Mouse (Mus musculus): ENCODE measurements around the gene Olfr917. TPM values are rescaled to one million over a fixed set of nuclear protein-coding genes. Genes with fewer than 3 reads are reported as not detected.

Olfr917 gene
- total RNA-seq (2021), result not detected
- long read RNA-seq, experiment 1, result 0 reads
- long read RNA-seq, experiment 2, result 0 reads

- no peak for DNase-seq (ENCODE audit: low spot score in 2 of 2)
Measured at GRCm38 (mm10) chr9:38665742-38666141, at the start of gene Olfr917. Olfr917 (minus strand) TSS chr9:38665842.

- DNase-seq (ENCODE audit: low spot score in 2 of 2), result no peak
Measured at GRCm38 (mm10) chr9:38674501-38674900, 8.9 kb upstream of the Olfr917 start, which contains the start of gene Olfr918. Olfr918 (minus strand) TSS chr9:38674601.

GRCm38 (mm10) chr9:38672887-38673286 lies 7.2 kb upstream of the Olfr917 start:
- no peak for DNase-seq (ENCODE audit: low spot score in 2 of 2)

- DNase-seq (ENCODE audit: low spot score in 2 of 2), result no peak
Measured at GRCm38 (mm10) chr9:38659775-38660174, 5.9 kb downstream of the Olfr917 start, which contains the start of gene Olfr916. Olfr916 (minus strand) TSS chr9:38659875.

- DNase-seq (ENCODE audit: low spot score in 2 of 2), result no peak
Measured at GRCm38 (mm10) chr9:38632406-38632805, 33.2 kb downstream of the Olfr917 start.

Other genes with a start within 250 kb of the Olfr917 start
- gene Olfr901, start 236.4 kb downstream of the Olfr917 start, total RNA-seq (2021), result not detected
- not detected for gene Olfr902, start 218.2 kb downstream of the Olfr917 start, total RNA-seq (2021)
- not detected for gene Olfr904, start 202.7 kb downstream of the Olfr917 start, total RNA-seq (2021)
- under 1 TPM in 1 of 2 experiments, not detected in 1; 0.07 TPM for gene Olfr905, start 194.7 kb downstream of the Olfr917 start, total RNA-seq (2021)
- gene Olfr906, start 178.8 kb downstream of the Olfr917 start, total RNA-seq (2021), result not detected
- not detected for gene Olfr907, start 170.0 kb downstream of the Olfr917 start, total RNA-seq (2021)
- not detected for gene Olfr911-ps1, start 144.3 kb downstream of the Olfr917 start, total RNA-seq (2021)
- gene Olfr910, start 128.0 kb downstream of the Olfr917 start, total RNA-seq (2021), result not detected
- not detected for gene Olfr912, start 85.7 kb downstream of the Olfr917 start, total RNA-seq (2021)
- not detected for gene Olfr913, start 73.1 kb downstream of the Olfr917 start, total RNA-seq (2021)
- not detected for gene Olfr914, start 60.7 kb downstream of the Olfr917 start, total RNA-seq (2021)
- not detected for gene Olfr916, start 6.0 kb downstream of the Olfr917 start, total RNA-seq (2021)
- not detected for gene Olfr918, start 8.8 kb upstream of the Olfr917 start, total RNA-seq (2021)
- not detected for gene Olfr919, start 37.8 kb upstream of the Olfr917 start, total RNA-seq (2021)
- gene Vwa5a, start 52.4 kb upstream of the Olfr917 start, total RNA-seq (2021), result 10 to 100 TPM; 11.0 to 11.7 TPM
- gene Olfr920, start 86.5 kb upstream of the Olfr917 start, total RNA-seq (2021), result under 1 TPM in 1 of 2 experiments, not detected in 1; 0.12 TPM
- gene Olfr921, start 107.2 kb upstream of the Olfr917 start, total RNA-seq (2021), result not detected
- gene Olfr922, start 148.8 kb upstream of the Olfr917 start, total RNA-seq (2021), result not detected
- not detected for gene Olfr923, start 160.7 kb upstream of the Olfr917 start, total RNA-seq (2021)
- not detected for gene Olfr924, start 178.6 kb upstream of the Olfr917 start, total RNA-seq (2021)
- gene Olfr26, start 189.2 kb upstream of the Olfr917 start, total RNA-seq (2021), result not detected
- gene Olfr926, start 211.3 kb upstream of the Olfr917 start, total RNA-seq (2021), result not detected

Data from left cerebral cortex, adult 18-20 months (tissue).